Mouse (Mus musculus) c-Kit-positive CD71-positive TER-119-positive erythroid progenitor cells, embryonic 14.5 days (primary cell): ENCODE data around the gene Srsf10.

Experiments used
- DNase-seq: peaks from one replicate; pipeline ENCODE4 v3.0.0-alpha.2; 2013; ENCODE audit warnings: low spot score

The Srsf10 gene

GRCm38 (mm10) chr4:135855536-135856222 is at the start of gene Srsf10:
Gene Srsf10, plus strand, starts transcription at chr4:135855747.
- peak; percentile 97 for DNase-seq

GRCm38 (mm10) chr4:135814896-135815295 is 40.7 kb upstream of the Srsf10 start:
- no peak for DNase-seq

- peak; percentile 81 for DNase-seq
These were observed 38.5 kb upstream of the Srsf10 start for GRCm38 (mm10) chr4:135816905-135817622.

GRCm38 (mm10) chr4:135818366-135818765 is 37.2 kb upstream of the Srsf10 start:
- DNase-seq = no peak

GRCm38 (mm10) chr4:135819826-135820526 is 35.6 kb upstream of the Srsf10 start:
- no peak for DNase-seq

GRCm38 (mm10) chr4:135821772-135822171 is 33.8 kb upstream of the Srsf10 start:
- no peak for DNase-seq

GRCm38 (mm10) chr4:135823298-135823697 is 32.2 kb upstream of the Srsf10 start:
- DNase-seq = peak; percentile 57

- DNase-seq = no peak
These were observed 31.3 kb upstream of the Srsf10 start for GRCm38 (mm10) chr4:135824254-135824653.

GRCm38 (mm10) chr4:135828491-135828890 is 27.1 kb upstream of the Srsf10 start:
- no peak for DNase-seq

- DNase-seq = no peak
These were observed 23.5 kb upstream of the Srsf10 start for GRCm38 (mm10) chr4:135832070-135832469.

GRCm38 (mm10) chr4:135833301-135834123 is 22.0 kb upstream of the Srsf10 start:
- no peak for DNase-seq

GRCm38 (mm10) chr4:135834124-135834717 is 21.3 kb upstream of the Srsf10 start:
- no peak for DNase-seq

- DNase-seq = no peak
These were observed 16.6 kb upstream of the Srsf10 start for GRCm38 (mm10) chr4:135838925-135839292.

- DNase-seq = no peak
These were observed 16.1 kb upstream of the Srsf10 start for GRCm38 (mm10) chr4:135839293-135840011.

- no peak for DNase-seq
These were observed 11.1 kb upstream of the Srsf10 start for GRCm38 (mm10) chr4:135844400-135844799.

- DNase-seq = no peak
These were observed 8.0 kb upstream of the Srsf10 start for GRCm38 (mm10) chr4:135847581-135847980.

- DNase-seq = no peak
These were observed 5.0 kb upstream of the Srsf10 start for GRCm38 (mm10) chr4:135850411-135851095.

GRCm38 (mm10) chr4:135851942-135852341 is 3.6 kb upstream of the Srsf10 start:
- peak; percentile 79 for DNase-seq

- no peak for DNase-seq
These were observed 1.5 kb upstream of the Srsf10 start for GRCm38 (mm10) chr4:135853987-135854546.

- no peak for DNase-seq
These were observed 917 bp upstream of the Srsf10 start for GRCm38 (mm10) chr4:135854630-135855029.
